Mouse (Mus musculus) stomach, embryonic 14.5 days (tissue): Measurements from ENCODE around the gene Slc45a3. TPM values are rescaled to one million over a fixed set of nuclear protein-coding genes. Genes with fewer than 3 reads are reported as not detected.

Experiments used
- ATAC-seq: fragments of 200-750 bp; cut with Nextera tagmentation; 2 replicates; pipeline ENCODE4 v1.8.0; 2017; ENCODE audit warnings: low read depth, moderate TSS enrichment; ENCODE audit not compliant: insufficient number of reproducible peaks, insufficient read depth, low FRiP score
- H3K27ac ChIP-seq: fragments of 300-500 bp; sonication (generic); 2 replicates; pipeline ENCODE4 v1.5.1; 2014; ENCODE audit warnings: mild to moderate bottlenecking, low read length, moderate library complexity, mixed read lengths
- H3K27me3 ChIP-seq: fragments of 300-500 bp; sonication (generic); 2 replicates; pipeline ENCODE4 v1.6.1; 2014; ENCODE audit warnings: low read length, control low read depth, mixed read lengths; ENCODE audit not compliant: control insufficient read depth, insufficient read depth
- H3K36me3 ChIP-seq: fragments of 300-500 bp; sonication (generic); 2 replicates; pipeline ENCODE4 v1.6.1; 2014; ENCODE audit warnings: mild to moderate bottlenecking, control low read depth, low read length, moderate library complexity, mixed read lengths; ENCODE audit not compliant: control insufficient read depth, insufficient read depth
- H3K4me1 ChIP-seq: fragments of 300-500 bp; sonication (generic); 2 replicates; pipeline ENCODE4 v1.6.1; 2014; ENCODE audit warnings: low read length, control low read depth, mixed read lengths; ENCODE audit not compliant: control insufficient read depth, insufficient read depth
- H3K4me2 ChIP-seq: fragments of 300-500 bp; sonication (generic); replicated peaks from 2 replicates; pipeline ENCODE4 v1.6.1; 2014; ENCODE audit warnings: low read depth, low read length, control low read depth
- H3K4me3 ChIP-seq: fragments of 300-500 bp; sonication (generic); 2 replicates; pipeline ENCODE4 v1.5.1; 2014; ENCODE audit warnings: low read depth, low read length, control low read depth
- H3K9ac ChIP-seq: fragments of 300-500 bp; sonication (generic); replicated peaks from 2 replicates; pipeline ENCODE4 v1.6.1; 2014; ENCODE audit warnings: low read depth, mild to moderate bottlenecking, control low read depth, low read length, moderate library complexity, mixed read lengths
- H3K9me3 ChIP-seq: fragments of 300-500 bp; sonication (generic); 2 replicates; pipeline ENCODE4 v1.6.1; 2016; ENCODE audit warnings: low read depth, low read length, control low read depth; ENCODE audit not compliant: control insufficient read depth
- WGBS: fragments of 180-500 bp; shearing (Covaris S2); extraction: QIAGEN DNeasy Blood & Tissue Kit; methylation state at CpG from one replicate; pipeline ENCODE4 v1.1.7; 2014; 5-methylcytosine and 5-hydroxymethylcytosine counted together
- polyA plus RNA-seq: library from polyadenylated mRNA; unstranded; fragments of >200 nt; fragmentation: Nextera tagmentation; extraction: Ambion mirVana; gene quantifications from 2 replicates; pipeline ENCODE4 v1.2.1, GENCODE M21; 2014

Gene Slc45a3
- polyA plus RNA-seq, 1 experiment from 2014 or later, result 3.8 TPM

DNA sequence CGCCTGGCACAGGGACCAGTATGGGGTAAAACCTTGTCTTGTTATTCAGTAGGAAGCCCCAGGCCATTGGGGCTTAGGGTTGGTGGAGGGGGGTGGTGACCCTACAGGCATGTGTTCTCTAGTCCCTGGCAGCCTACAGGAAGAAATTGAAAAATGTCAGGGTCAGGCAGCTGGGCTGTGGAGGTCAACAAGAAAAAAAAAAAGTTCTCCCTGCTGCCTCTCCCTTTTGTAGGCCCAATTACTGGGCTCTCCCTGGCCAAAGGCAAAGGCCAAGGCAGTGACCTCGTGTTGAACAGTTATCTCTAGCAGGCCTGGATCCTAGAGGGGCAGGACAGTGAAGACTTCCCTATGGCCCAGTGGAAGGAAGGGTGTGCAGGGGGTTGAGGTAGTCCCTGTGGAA is 17.7 kb downstream of the Slc45a3 start:
- ATAC-seq, result no peak
- WGBS, result 38% methylated on average over 2 of the region's 2 CpGs

DNA sequence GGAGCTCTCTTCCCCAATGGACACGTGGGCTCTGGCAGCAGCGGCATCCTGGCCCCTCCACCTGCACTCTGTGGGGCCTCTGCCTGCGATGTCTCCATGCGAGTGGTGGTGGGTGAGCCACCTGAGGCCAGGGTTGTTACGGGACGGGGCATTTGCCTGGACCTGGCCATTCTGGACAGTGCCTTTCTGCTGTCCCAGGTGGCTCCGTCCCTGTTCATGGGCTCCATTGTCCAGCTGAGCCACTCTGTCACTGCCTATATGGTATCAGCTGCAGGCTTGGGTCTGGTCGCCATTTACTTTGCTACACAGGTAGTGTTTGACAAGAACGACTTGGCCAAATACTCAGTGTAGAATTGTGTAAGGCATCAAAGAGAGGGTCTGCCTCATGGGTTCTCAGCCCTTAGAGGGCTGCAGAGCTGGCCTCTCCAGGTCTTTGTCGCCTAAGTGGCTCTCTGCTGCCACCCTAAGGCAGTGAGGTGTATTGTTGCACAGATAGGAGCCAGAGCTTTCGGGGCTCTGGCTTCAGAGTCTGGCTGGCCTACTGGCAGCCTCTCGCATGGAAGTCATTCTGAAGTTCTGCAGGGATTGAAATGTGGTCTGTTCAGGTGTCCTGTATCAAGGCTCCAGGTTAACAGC is 18.7 kb downstream of the Slc45a3 start:
- H3K27ac ChIP-seq, result no peak overlapping the region
- H3K9me3 ChIP-seq, result no peaks in the 10 kb centered on the region
- H3K36me3 ChIP-seq, result no peaks in the 10 kb centered on the region
- H3K4me3 ChIP-seq, result no peak overlapping the region
- no peak overlapping the region for H3K9ac ChIP-seq
- no peaks in the 10 kb centered on the region for H3K27me3 ChIP-seq
- 0 out of 2 replicates have a peak, but pooled peaks have one; percentile 39 for ATAC-seq
- WGBS, result 48% methylated on average over 12 of the region's 12 CpGs
- no peaks in the 10 kb centered on the region for H3K4me1 ChIP-seq
- H3K4me2 ChIP-seq, result no peak overlapping the region

More for the DNA sequence above, 17.7 kb downstream of the Slc45a3 start:
- Histone ChIP-seq H3K4me2 (no peak overlapping the region), H3K27ac (no peak overlapping the region), H3K36me3 (no peaks in the 10 kb centered on the region), H3K4me1 (no peaks in the 10 kb centered on the region), H3K4me3 (no peak overlapping the region), H3K9me3 (no peaks in the 10 kb centered on the region), H3K27me3 (no peaks in the 10 kb centered on the region), H3K9ac (no peak overlapping the region)

DNA sequence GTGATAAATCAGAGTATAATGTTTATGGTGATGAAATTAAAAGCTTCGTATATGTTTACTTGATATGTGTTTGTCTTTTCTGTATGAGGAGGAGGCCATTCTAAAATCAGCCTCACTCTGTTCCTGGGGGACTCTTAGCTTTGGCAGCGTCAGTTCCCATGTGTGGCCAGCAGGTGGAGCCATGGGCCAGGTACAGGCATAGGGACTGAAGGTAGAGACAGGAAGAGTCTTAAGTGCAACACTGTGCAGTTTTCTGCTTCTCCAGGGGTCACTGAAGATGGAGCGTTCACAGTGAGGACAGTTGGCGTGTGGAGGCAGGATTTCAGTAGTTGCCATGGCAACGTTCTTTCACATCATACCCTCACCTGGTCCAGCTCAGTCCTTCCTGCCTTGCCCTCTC is 20.1 kb downstream of the Slc45a3 start:
- 6% methylated on average over 5 of the region's 5 CpGs for WGBS
- 0 out of 2 replicates have a peak, but pooled peaks have one; percentile 39 for ATAC-seq
- Histone ChIP-seq H3K27me3 (no peaks in the 10 kb centered on the region), H3K9me3 (no peaks in the 10 kb centered on the region), H3K27ac (no peak overlapping the region), H3K4me2 (no peak overlapping the region), H3K4me1 (no peaks in the 10 kb centered on the region), H3K36me3 (no peaks in the 10 kb centered on the region), H3K4me3 (no peak overlapping the region), H3K9ac (no peak overlapping the region)

DNA sequence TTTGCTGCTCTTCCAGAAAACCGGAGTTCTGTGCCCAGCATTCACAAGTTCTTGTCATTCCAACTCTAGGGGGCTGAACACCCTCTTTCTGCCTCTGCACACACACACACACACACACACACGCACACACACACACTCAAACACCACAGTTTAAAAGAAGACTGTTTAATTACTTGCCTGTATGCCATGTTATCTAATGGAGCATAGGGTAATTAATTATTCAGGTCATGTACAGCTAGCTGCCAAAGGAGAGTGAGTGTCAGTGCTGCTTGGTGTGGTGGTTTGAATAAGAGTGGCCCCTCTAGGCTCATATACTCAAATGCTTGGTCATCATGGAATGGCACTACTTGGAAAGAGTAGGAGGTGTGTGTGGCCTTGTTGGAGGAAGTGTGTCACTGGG is 21.0 kb downstream of the Slc45a3 start:
- no peak overlapping the region for H3K27ac ChIP-seq
- H3K4me3 ChIP-seq, result no peak overlapping the region
- WGBS, result 73% methylated on average over 2 of the region's 2 CpGs
- no peak overlapping the region for H3K9ac ChIP-seq
- H3K36me3 ChIP-seq, result no peaks in the 10 kb centered on the region
- no peak overlapping the region for H3K4me2 ChIP-seq
- no peaks in the 10 kb centered on the region for H3K9me3 ChIP-seq
- no peak for ATAC-seq
- H3K27me3 ChIP-seq, result no peaks in the 10 kb centered on the region
- H3K4me1 ChIP-seq, result no peaks in the 10 kb centered on the region

DNA sequence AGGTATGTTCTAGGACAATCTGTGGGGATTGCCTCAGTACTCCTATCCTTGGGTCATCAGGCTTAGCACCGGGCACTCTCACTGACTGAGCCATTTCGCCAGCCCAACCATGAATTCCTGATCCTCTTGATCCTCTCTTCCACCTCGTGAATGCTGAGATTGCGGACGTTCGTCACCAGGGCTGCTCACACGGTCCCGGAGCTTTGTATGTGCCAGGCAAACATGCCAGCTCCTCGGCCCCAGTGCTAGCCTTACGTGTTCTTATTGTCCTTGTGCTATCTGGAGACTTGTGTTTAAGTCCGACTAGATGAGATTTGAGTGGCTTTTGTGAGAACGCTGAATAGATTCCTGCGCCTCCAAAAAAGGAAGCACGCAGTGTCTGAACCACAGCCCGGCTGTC is 24.7 kb downstream of the Slc45a3 start:
- WGBS, result 71% methylated on average over 15 of the region's 15 CpGs
- H3K4me3 ChIP-seq, result no peak overlapping the region
- ATAC-seq, result no peak
- no peak overlapping the region for H3K9ac ChIP-seq
- H3K36me3 ChIP-seq, result no peaks in the 10 kb centered on the region
- H3K9me3 ChIP-seq, result no peaks in the 10 kb centered on the region
- no peak overlapping the region for H3K4me2 ChIP-seq
- H3K4me1 ChIP-seq, result no peaks in the 10 kb centered on the region
- no peak overlapping the region for H3K27ac ChIP-seq
- H3K27me3 ChIP-seq, result no peaks in the 10 kb centered on the region

DNA sequence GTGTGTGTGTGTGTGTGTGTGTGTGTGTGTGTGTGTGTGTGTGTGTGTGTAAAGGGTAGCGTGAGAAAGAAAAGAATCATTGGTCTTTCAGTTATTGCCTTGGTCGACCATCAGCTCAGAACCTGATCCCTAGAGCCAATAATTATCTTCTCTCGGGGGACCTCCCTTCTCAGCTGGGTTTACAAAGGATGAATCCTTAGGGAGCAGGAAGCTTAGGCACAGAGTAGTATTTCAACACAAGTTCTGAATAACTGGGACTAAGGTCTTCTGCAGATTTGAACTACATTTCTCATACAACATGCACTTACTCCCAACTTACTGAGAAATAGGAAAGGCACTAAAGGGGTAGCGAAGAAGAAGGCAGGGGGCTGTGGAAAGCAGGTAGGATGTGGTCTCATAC is 26.7 kb downstream of the Slc45a3 start:
- Histone ChIP-seq H3K4me3 (no peak overlapping the region), H3K9me3 (no peaks in the 10 kb centered on the region), H3K4me2 (no peak overlapping the region), H3K27me3 (no peaks in the 10 kb centered on the region), H3K36me3 (no peaks in the 10 kb centered on the region), H3K27ac (no peak overlapping the region), H3K4me1 (no peaks in the 10 kb centered on the region), H3K9ac (no peak overlapping the region)
- ATAC-seq, result no peak
- 75% methylated on average over 4 of the region's 4 CpGs for WGBS

DNA sequence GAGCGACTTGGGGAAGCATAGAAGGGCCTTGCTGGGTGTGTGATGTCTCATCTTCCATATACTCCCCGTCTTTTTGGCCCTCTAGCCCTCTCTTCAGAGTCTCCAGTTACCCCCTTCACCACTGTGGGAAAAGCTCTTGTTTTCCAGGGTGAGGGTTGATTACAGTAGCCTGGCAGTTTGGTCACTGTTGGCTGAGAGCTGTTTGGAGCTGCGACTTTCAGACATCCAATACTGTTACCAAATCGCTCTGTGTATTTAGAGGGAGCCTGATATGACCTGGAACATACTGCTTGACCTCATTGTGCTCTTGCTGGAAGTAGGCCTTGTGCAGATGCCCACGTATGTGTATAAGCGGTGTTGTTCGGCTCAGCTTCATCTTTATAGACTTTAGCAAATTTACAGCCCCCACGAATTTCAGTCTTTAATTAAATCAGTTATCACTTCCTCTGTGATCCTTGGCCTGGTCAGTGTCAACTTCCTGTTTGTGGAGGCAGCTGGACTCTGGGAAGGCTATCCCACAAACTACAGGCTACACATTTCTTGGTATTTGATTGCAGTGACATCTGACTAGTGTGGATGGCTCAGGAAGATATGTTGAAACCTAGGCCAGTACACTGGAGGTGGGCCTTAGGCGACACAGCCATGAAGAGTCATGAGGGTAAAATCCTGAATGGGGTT is 27.5 kb downstream of the Slc45a3 start:
- no peaks in the 10 kb centered on the region for H3K4me1 ChIP-seq
- no peak overlapping the region for H3K4me2 ChIP-seq
- whole genome bisulfite sequencing, result 80% methylated on average over 9 of the region's 9 CpGs
- H3K36me3 ChIP-seq, result no peaks in the 10 kb centered on the region
- H3K4me3 ChIP-seq, result no peak overlapping the region
- H3K9me3 ChIP-seq, result no peaks in the 10 kb centered on the region
- H3K27ac ChIP-seq, result no peak overlapping the region
- no peak for ATAC-seq
- no peaks in the 10 kb centered on the region for H3K27me3 ChIP-seq
- H3K9ac ChIP-seq, result no peak overlapping the region

DNA sequence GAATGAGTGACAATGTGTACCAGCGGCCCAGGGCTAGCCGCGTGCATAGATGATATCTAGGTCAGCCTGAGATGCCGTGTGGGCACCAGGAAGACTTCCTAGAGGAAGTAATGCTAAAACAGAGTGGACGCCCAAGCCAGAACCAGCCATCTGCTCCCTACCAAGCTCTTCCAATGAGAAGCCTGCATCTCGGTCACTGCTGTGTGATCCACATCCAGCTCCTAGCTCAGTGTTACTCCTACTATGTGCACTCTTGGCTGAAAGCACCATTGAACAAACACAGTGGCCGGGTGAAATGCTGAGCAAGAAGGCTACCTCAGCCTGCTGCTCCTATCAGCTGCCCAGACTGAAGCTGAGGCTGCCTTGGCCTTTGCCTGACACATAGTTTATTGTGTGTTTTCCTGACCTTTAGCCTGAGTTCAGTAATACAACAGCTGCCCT is 29.8 kb downstream of the Slc45a3 start:
- Histone ChIP-seq H3K36me3 (no peaks in the 10 kb centered on the region), H3K4me1 (no peaks in the 10 kb centered on the region), H3K27me3 (no peaks in the 10 kb centered on the region), H3K9me3 (no peaks in the 10 kb centered on the region), H3K27ac (no peak overlapping the region), H3K4me2 (no peak overlapping the region), H3K9ac (no peak overlapping the region), H3K4me3 (no peak overlapping the region)
- no peak for ATAC-seq
- WGBS, result 77% methylated on average over 7 of the region's 7 CpGs
